Mouse (Mus musculus): ENCODE results near the gene Cox6b1. TPM values are rescaled to one million over a fixed set of nuclear protein-coding genes. Genes with fewer than 3 reads are reported as not detected.

The Cox6b1 gene
- polyA plus RNA-seq (2015; fragmentation: Nextera tagmentation; extraction: Ambion mirVana) = 902 and 945 TPM in 2 replicates

GRCm38 (mm10) chr7:30625530-30626384, at the start of gene Cox6b1:
Gene Cox6b1 (minus strand): TSS chr7:30626151.
- H3K9ac ChIP-seq (ENCODE audit: low read length) = peak within 1 kb of the TSS; percentile 85
- H3K4me3 ChIP-seq (ENCODE audit: low read length) = peak within 1 kb of the TSS; percentile 79
- H3K27me3 ChIP-seq (ENCODE audit: control insufficient read depth, insufficient read depth, low read depth, low read length) = no peaks in the 10 kb centered on the region
- H3K27ac ChIP-seq (ENCODE audit: low read length) = 0 out of 2 replicates have a peak within 1 kb of the TSS, but pooled peaks have one; percentile 20
- peak within 1 kb of the TSS; percentile 86 for H3K4me2 ChIP-seq (ENCODE audit: low read depth, low read length)
- peaks cover 9% of the 10 kb centered on the region for H3K4me1 ChIP-seq (replicated peaks; ENCODE audit: control insufficient read depth, insufficient read depth, low read length)
- no peaks in the 10 kb centered on the region for H3K9me3 ChIP-seq (ENCODE audit: control insufficient read depth, low read length)
- ATAC-seq (ENCODE audit: low read depth) = peak; percentile 96
- peaks cover 25% of the 10 kb centered on the region for H3K36me3 ChIP-seq (ENCODE audit: control insufficient read depth, insufficient read depth, low read length)
- WGBS = 1% methylated on average over 44 of the region's 44 CpGs

- no peaks in the 10 kb centered on the region for H3K27me3 ChIP-seq (ENCODE audit: control insufficient read depth, insufficient read depth, low read depth, low read length)
- ATAC-seq (ENCODE audit: low read depth) = no peak
- H3K4me3 ChIP-seq (ENCODE audit: low read length) = no peak within 1 kb of the TSS
- H3K4me2 ChIP-seq (ENCODE audit: low read depth, low read length) = no peak within 1 kb of the TSS
- H3K27ac ChIP-seq (ENCODE audit: low read length) = no peak within 1 kb of the TSS
- no peak within 1 kb of the TSS for H3K9ac ChIP-seq (ENCODE audit: low read length)
- H3K36me3 ChIP-seq (ENCODE audit: control insufficient read depth, insufficient read depth, low read length) = no peaks in the 10 kb centered on the region
- no peaks in the 10 kb centered on the region for H3K4me1 ChIP-seq (replicated peaks; ENCODE audit: control insufficient read depth, insufficient read depth, low read length)
- 65% methylated on average over 9 of the region's 9 CpGs for WGBS
- no peaks in the 10 kb centered on the region for H3K9me3 ChIP-seq (ENCODE audit: control insufficient read depth, low read length)
These were observed 45.5 kb upstream of the Cox6b1 start, which contains the start of gene Pmis2 for GRCm38 (mm10) chr7:30671480-30671879. Gene Pmis2 (minus strand): TSS chr7:30671605.

- Histone ChIP-seq H3K27me3 (ENCODE audit: control insufficient read depth, insufficient read depth, low read depth, low read length) (no peaks in the 10 kb centered on the region), H3K4me2 (ENCODE audit: low read depth, low read length) (no peak overlapping the region), H3K4me3 (ENCODE audit: low read length) (no peak overlapping the region), H3K9me3 (ENCODE audit: control insufficient read depth, low read length) (no peaks in the 10 kb centered on the region), H3K9ac (ENCODE audit: low read length) (no peak overlapping the region), H3K27ac (ENCODE audit: low read length) (no peak overlapping the region), H3K4me1 (replicated peaks; ENCODE audit: control insufficient read depth, insufficient read depth, low read length) (peaks cover 5% of the 10 kb centered on the region), H3K36me3 (ENCODE audit: control insufficient read depth, insufficient read depth, low read length) (no peaks in the 10 kb centered on the region)
- no peak for ATAC-seq (ENCODE audit: low read depth)
- 37% methylated on average over 3 of the region's 3 CpGs for WGBS
These were observed 43.3 kb upstream of the Cox6b1 start for GRCm38 (mm10) chr7:30669229-30669628.

- Histone ChIP-seq H3K4me2 (ENCODE audit: low read depth, low read length) (peak overlapping the region; percentile 68), H3K4me3 (ENCODE audit: low read length) (peak overlapping the region; percentile 78), H3K9ac (ENCODE audit: low read length) (peak overlapping the region; percentile 86), H3K36me3 (ENCODE audit: control insufficient read depth, insufficient read depth, low read length) (peaks cover 4% of the 10 kb centered on the region; the same call in 1 of the 2 replicates), H3K27me3 (ENCODE audit: control insufficient read depth, insufficient read depth, low read depth, low read length) (no peaks in the 10 kb centered on the region), H3K9me3 (ENCODE audit: control insufficient read depth, low read length) (no peaks in the 10 kb centered on the region), H3K4me1 (replicated peaks; ENCODE audit: control insufficient read depth, insufficient read depth, low read length) (peaks cover 5% of the 10 kb centered on the region), H3K27ac (ENCODE audit: low read length) (0 out of 2 replicates have a peak overlapping the region, but pooled peaks have one; percentile 18)
- 5% methylated on average over 11 of the region's 11 CpGs for WGBS
- ATAC-seq (ENCODE audit: low read depth) = peak; percentile 50; the same call in 1 of the 2 replicates
These were observed 39.4 kb upstream of the Cox6b1 start for GRCm38 (mm10) chr7:30665321-30665720.

GRCm38 (mm10) chr7:30664529-30665200, 38.7 kb upstream of the Cox6b1 start, which contains the start of gene Haus5:
Gene Haus5 (minus strand): TSS chr7:30664994.
- ATAC-seq (ENCODE audit: low read depth) = peak; percentile 96
- under 1% methylated on average over 34 of the region's 34 CpGs for WGBS
- Histone ChIP-seq H3K27me3 (ENCODE audit: control insufficient read depth, insufficient read depth, low read depth, low read length) (no peaks in the 10 kb centered on the region), H3K4me3 (ENCODE audit: low read length) (peak within 1 kb of the TSS; percentile 78), H3K36me3 (ENCODE audit: control insufficient read depth, insufficient read depth, low read length) (peaks cover 7% of the 10 kb centered on the region), H3K27ac (ENCODE audit: low read length) (0 out of 2 replicates have a peak within 1 kb of the TSS, but pooled peaks have one; percentile 18), H3K4me1 (replicated peaks; ENCODE audit: control insufficient read depth, insufficient read depth, low read length) (peaks cover 5% of the 10 kb centered on the region), H3K9ac (ENCODE audit: low read length) (peak within 1 kb of the TSS; percentile 86), H3K9me3 (ENCODE audit: control insufficient read depth, low read length) (no peaks in the 10 kb centered on the region), H3K4me2 (ENCODE audit: low read depth, low read length) (peak within 1 kb of the TSS; percentile 68)

- Histone ChIP-seq H3K4me1 (replicated peaks; ENCODE audit: control insufficient read depth, insufficient read depth, low read length) (peaks cover 5% of the 10 kb centered on the region; the same call in 1 of the 2 replicates), H3K27me3 (ENCODE audit: control insufficient read depth, insufficient read depth, low read depth, low read length) (no peaks in the 10 kb centered on the region), H3K36me3 (ENCODE audit: control insufficient read depth, insufficient read depth, low read length) (peaks cover 29% of the 10 kb centered on the region), H3K4me3 (ENCODE audit: low read length) (peak within 1 kb of the TSS; percentile 83), H3K9me3 (ENCODE audit: control insufficient read depth, low read length) (no peaks in the 10 kb centered on the region), H3K9ac (ENCODE audit: low read length) (peak within 1 kb of the TSS; percentile 89), H3K4me2 (ENCODE audit: low read depth, low read length) (peak within 1 kb of the TSS; percentile 68), H3K27ac (ENCODE audit: low read length) (peak within 1 kb of the TSS; percentile 50)
- 1% methylated on average over 59 of the region's 59 CpGs for WGBS
- ATAC-seq (ENCODE audit: low read depth) = peak; percentile 100
These were observed 23.9 kb upstream of the Cox6b1 start, which contains the start of gene Rbm42 for GRCm38 (mm10) chr7:30649591-30650540. Gene Rbm42 (minus strand): TSS chr7:30650317.

- H3K4me3 ChIP-seq (ENCODE audit: low read length) = no peak overlapping the region
- H3K4me1 ChIP-seq (replicated peaks; ENCODE audit: control insufficient read depth, insufficient read depth, low read length) = no peaks in the 10 kb centered on the region; the same call in 1 of the 2 replicates
- peaks cover 25% of the 10 kb centered on the region for H3K36me3 ChIP-seq (ENCODE audit: control insufficient read depth, insufficient read depth, low read length)
- WGBS = 8% methylated on average over 4 of the region's 4 CpGs
- no peak overlapping the region for H3K9ac ChIP-seq (ENCODE audit: low read length)
- no peak for ATAC-seq (ENCODE audit: low read depth)
- H3K4me2 ChIP-seq (ENCODE audit: low read depth, low read length) = no peak overlapping the region
- no peak overlapping the region for H3K27ac ChIP-seq (ENCODE audit: low read length)
- peaks cover 27% of the 10 kb centered on the region for H3K27me3 ChIP-seq (ENCODE audit: control insufficient read depth, insufficient read depth, low read depth, low read length)
- H3K9me3 ChIP-seq (ENCODE audit: control insufficient read depth, low read length) = no peaks in the 10 kb centered on the region
These were observed 13.1 kb upstream of the Cox6b1 start for GRCm38 (mm10) chr7:30639083-30639482.

- Histone ChIP-seq H3K4me3 (ENCODE audit: low read length) (no peak overlapping the region), H3K27me3 (ENCODE audit: control insufficient read depth, insufficient read depth, low read depth, low read length) (peaks cover 46% of the 10 kb centered on the region), H3K9ac (ENCODE audit: low read length) (no peak overlapping the region), H3K9me3 (ENCODE audit: control insufficient read depth, low read length) (no peaks in the 10 kb centered on the region), H3K4me2 (ENCODE audit: low read depth, low read length) (no peak overlapping the region), H3K27ac (ENCODE audit: low read length) (no peak overlapping the region), H3K4me1 (replicated peaks; ENCODE audit: control insufficient read depth, insufficient read depth, low read length) (no peaks in the 10 kb centered on the region; the same call in 1 of the 2 replicates), H3K36me3 (ENCODE audit: control insufficient read depth, insufficient read depth, low read length) (peaks cover 8% of the 10 kb centered on the region)
- 23% methylated on average over 11 of the region's 11 CpGs for WGBS
- no peak for ATAC-seq (ENCODE audit: low read depth)
These were observed 10.4 kb upstream of the Cox6b1 start for GRCm38 (mm10) chr7:30636395-30636794.

Data from lung, embryonic 16.5 days (tissue).